Mouse (Mus musculus): Measurements from ENCODE around the gene P3h3. TPM values are rescaled to one million over a fixed set of nuclear protein-coding genes. Genes with fewer than 3 reads are reported as not detected.
"Not testable (repeated sequence)": the region's sequence is repeated elsewhere in the genome, so short reads cannot be mapped to it uniquely, and the experiment has no call there.

P3h3 gene
- polyA plus RNA-seq, 1 experiment from 2014 or later, result 14.7 TPM

- Histone ChIP-seq H3K27me3 (ENCODE audit: control insufficient read depth, insufficient read depth, low read length) (no peaks in the 10 kb centered on the region), H3K4me3 (ENCODE audit: low read depth, low read length) (no peak overlapping the region), H3K9me3 (ENCODE audit: control insufficient read depth, low read length) (no peaks in the 10 kb centered on the region), H3K4me1 (replicated peaks; ENCODE audit: control insufficient read depth, insufficient read depth, low read length) (no peaks in the 10 kb centered on the region), H3K4me2 (replicated peaks; ENCODE audit: low read depth, low read length) (no peak overlapping the region), H3K27ac (ENCODE audit: low read depth, low read length) (no peak overlapping the region), H3K9ac (ENCODE audit: low read depth, low read length) (no peak overlapping the region), H3K36me3 (ENCODE audit: control insufficient read depth, insufficient read depth, low read length) (no peaks in the 10 kb centered on the region)
- 56% methylated on average over 3 of the region's 3 CpGs for WGBS
- no peak for ATAC-seq (ENCODE audit: low FRiP score)
- no peak for DNase-seq (ENCODE audit: low spot score)
These were observed 40.8 kb upstream of the P3h3 start for GRCm38 (mm10) chr6:124898359-124898758.

- H3K9me3 ChIP-seq (ENCODE audit: control insufficient read depth, low read length); H3K4me1 ChIP-seq (replicated peaks; ENCODE audit: control insufficient read depth, insufficient read depth, low read length); H3K27me3 ChIP-seq (ENCODE audit: control insufficient read depth, insufficient read depth, low read length); H3K4me3 ChIP-seq (ENCODE audit: low read depth, low read length); H3K36me3 ChIP-seq (ENCODE audit: control insufficient read depth, insufficient read depth, low read length); H3K27ac ChIP-seq (ENCODE audit: low read depth, low read length); H3K4me2 ChIP-seq (replicated peaks; ENCODE audit: low read depth, low read length); DNase-seq (ENCODE audit: low spot score); H3K9ac ChIP-seq (ENCODE audit: low read depth, low read length); ATAC-seq (ENCODE audit: low FRiP score): not testable (repeated sequence)
- WGBS, result 88% methylated on average over 2 of the region's 2 CpGs
These were observed 36.6 kb upstream of the P3h3 start for GRCm38 (mm10) chr6:124894113-124894512.

GRCm38 (mm10) chr6:124890997-124891396 lies 33.4 kb upstream of the P3h3 start:
- H3K27ac ChIP-seq (ENCODE audit: low read depth, low read length), result no peak overlapping the region
- no peaks in the 10 kb centered on the region for H3K4me1 ChIP-seq (replicated peaks; ENCODE audit: control insufficient read depth, insufficient read depth, low read length)
- no peaks in the 10 kb centered on the region for H3K27me3 ChIP-seq (ENCODE audit: control insufficient read depth, insufficient read depth, low read length)
- ATAC-seq (ENCODE audit: low FRiP score) (no peak), DNase-seq (ENCODE audit: low spot score) (no peak)
- WGBS, result 72% methylated on average over 6 of the region's 6 CpGs
- no peak overlapping the region for H3K4me3 ChIP-seq (ENCODE audit: low read depth, low read length)
- H3K9me3 ChIP-seq (ENCODE audit: control insufficient read depth, low read length), result no peaks in the 10 kb centered on the region
- no peaks in the 10 kb centered on the region for H3K36me3 ChIP-seq (ENCODE audit: control insufficient read depth, insufficient read depth, low read length)
- H3K4me2 ChIP-seq (replicated peaks; ENCODE audit: low read depth, low read length), result no peak overlapping the region
- no peak overlapping the region for H3K9ac ChIP-seq (ENCODE audit: low read depth, low read length)

- no peak overlapping the region for H3K4me2 ChIP-seq (replicated peaks; ENCODE audit: low read depth, low read length)
- no peaks in the 10 kb centered on the region for H3K27me3 ChIP-seq (ENCODE audit: control insufficient read depth, insufficient read depth, low read length)
- 91% methylated on average over 6 of the region's 6 CpGs for WGBS
- no peaks in the 10 kb centered on the region for H3K9me3 ChIP-seq (ENCODE audit: control insufficient read depth, low read length)
- ATAC-seq (ENCODE audit: low FRiP score) (no peak), DNase-seq (ENCODE audit: low spot score) (no peak)
- H3K9ac ChIP-seq (ENCODE audit: low read depth, low read length), result no peak overlapping the region
- no peaks in the 10 kb centered on the region for H3K4me1 ChIP-seq (replicated peaks; ENCODE audit: control insufficient read depth, insufficient read depth, low read length)
- no peaks in the 10 kb centered on the region for H3K36me3 ChIP-seq (ENCODE audit: control insufficient read depth, insufficient read depth, low read length)
- H3K27ac ChIP-seq (ENCODE audit: low read depth, low read length), result no peak overlapping the region
- no peak overlapping the region for H3K4me3 ChIP-seq (ENCODE audit: low read depth, low read length)
These were observed 31.1 kb upstream of the P3h3 start for GRCm38 (mm10) chr6:124888555-124889125.

GRCm38 (mm10) chr6:124887986-124888385 lies 30.4 kb upstream of the P3h3 start, which contains the start of gene Cd4:
Gene Cd4 (minus strand): TSS chr6:124888221.
- no peak within 1 kb of the TSS for H3K27ac ChIP-seq (ENCODE audit: low read depth, low read length)
- DNase-seq (ENCODE audit: low spot score), result no peak
- WGBS, result 90% methylated on average over 9 of the region's 9 CpGs
- H3K4me3 ChIP-seq (ENCODE audit: low read depth, low read length), result no peak within 1 kb of the TSS
- H3K4me2 ChIP-seq (replicated peaks; ENCODE audit: low read depth, low read length), result no peak within 1 kb of the TSS
- no peak within 1 kb of the TSS for H3K9ac ChIP-seq (ENCODE audit: low read depth, low read length)
- no peaks in the 10 kb centered on the region for H3K9me3 ChIP-seq (ENCODE audit: control insufficient read depth, low read length)
- no peaks in the 10 kb centered on the region for H3K36me3 ChIP-seq (ENCODE audit: control insufficient read depth, insufficient read depth, low read length)
- no peak for ATAC-seq (ENCODE audit: low FRiP score)
- H3K4me1 ChIP-seq (replicated peaks; ENCODE audit: control insufficient read depth, insufficient read depth, low read length), result no peaks in the 10 kb centered on the region
- no peaks in the 10 kb centered on the region for H3K27me3 ChIP-seq (ENCODE audit: control insufficient read depth, insufficient read depth, low read length)

- Histone ChIP-seq H3K27ac (ENCODE audit: low read depth, low read length) (no peak overlapping the region), H3K4me2 (replicated peaks; ENCODE audit: low read depth, low read length) (no peak overlapping the region), H3K36me3 (ENCODE audit: control insufficient read depth, insufficient read depth, low read length) (no peaks in the 10 kb centered on the region), H3K27me3 (ENCODE audit: control insufficient read depth, insufficient read depth, low read length) (no peaks in the 10 kb centered on the region), H3K9ac (ENCODE audit: low read depth, low read length) (no peak overlapping the region), H3K4me1 (replicated peaks; ENCODE audit: control insufficient read depth, insufficient read depth, low read length) (no peaks in the 10 kb centered on the region), H3K9me3 (ENCODE audit: control insufficient read depth, low read length) (no peaks in the 10 kb centered on the region), H3K4me3 (ENCODE audit: low read depth, low read length) (no peak overlapping the region)
- WGBS, result 87% methylated on average over 8 of the region's 8 CpGs
- ATAC-seq (ENCODE audit: low FRiP score) (no peak), DNase-seq (ENCODE audit: low spot score) (no peak)
These were observed 28.4 kb upstream of the P3h3 start for GRCm38 (mm10) chr6:124885956-124886381.

GRCm38 (mm10) chr6:124884714-124885500 lies 27.4 kb upstream of the P3h3 start:
- H3K27me3 ChIP-seq (ENCODE audit: control insufficient read depth, insufficient read depth, low read length), result no peaks in the 10 kb centered on the region
- H3K4me1 ChIP-seq (replicated peaks; ENCODE audit: control insufficient read depth, insufficient read depth, low read length), result no peaks in the 10 kb centered on the region
- no peak overlapping the region for H3K27ac ChIP-seq (ENCODE audit: low read depth, low read length)
- H3K36me3 ChIP-seq (ENCODE audit: control insufficient read depth, insufficient read depth, low read length), result no peaks in the 10 kb centered on the region
- DNase-seq (ENCODE audit: low spot score), result no peak
- no peak overlapping the region for H3K4me2 ChIP-seq (replicated peaks; ENCODE audit: low read depth, low read length)
- ATAC-seq (ENCODE audit: low FRiP score), result no peak
- H3K9me3 ChIP-seq (ENCODE audit: control insufficient read depth, low read length), result no peaks in the 10 kb centered on the region
- no peak overlapping the region for H3K4me3 ChIP-seq (ENCODE audit: low read depth, low read length)
- no peak overlapping the region for H3K9ac ChIP-seq (ENCODE audit: low read depth, low read length)
- 75% methylated on average over 10 of the region's 10 CpGs for WGBS

GRCm38 (mm10) chr6:124883351-124883750 lies 25.8 kb upstream of the P3h3 start:
- DNase-seq (ENCODE audit: low spot score), result no peak
- no peak for ATAC-seq (ENCODE audit: low FRiP score)
- no peak overlapping the region for H3K4me2 ChIP-seq (replicated peaks; ENCODE audit: low read depth, low read length)
- H3K9me3 ChIP-seq (ENCODE audit: control insufficient read depth, low read length), result no peaks in the 10 kb centered on the region
- H3K27ac ChIP-seq (ENCODE audit: low read depth, low read length), result no peak overlapping the region
- H3K27me3 ChIP-seq (ENCODE audit: control insufficient read depth, insufficient read depth, low read length), result no peaks in the 10 kb centered on the region
- 80% methylated on average over 10 of the region's 10 CpGs for WGBS
- H3K4me1 ChIP-seq (replicated peaks; ENCODE audit: control insufficient read depth, insufficient read depth, low read length), result no peaks in the 10 kb centered on the region
- H3K9ac ChIP-seq (ENCODE audit: low read depth, low read length), result no peak overlapping the region
- no peak overlapping the region for H3K4me3 ChIP-seq (ENCODE audit: low read depth, low read length)
- H3K36me3 ChIP-seq (ENCODE audit: control insufficient read depth, insufficient read depth, low read length), result no peaks in the 10 kb centered on the region

- H3K27me3 ChIP-seq (ENCODE audit: control insufficient read depth, insufficient read depth, low read length), result no peaks in the 10 kb centered on the region
- no peak overlapping the region for H3K27ac ChIP-seq (ENCODE audit: low read depth, low read length)
- no peak overlapping the region for H3K4me3 ChIP-seq (ENCODE audit: low read depth, low read length)
- no peaks in the 10 kb centered on the region for H3K4me1 ChIP-seq (replicated peaks; ENCODE audit: control insufficient read depth, insufficient read depth, low read length)
- DNase-seq (ENCODE audit: low spot score) (no peak), ATAC-seq (ENCODE audit: low FRiP score) (no peak)
- 96% methylated on average over 9 of the region's 9 CpGs for WGBS
- no peaks in the 10 kb centered on the region for H3K36me3 ChIP-seq (ENCODE audit: control insufficient read depth, insufficient read depth, low read length)
- H3K9me3 ChIP-seq (ENCODE audit: control insufficient read depth, low read length), result no peaks in the 10 kb centered on the region
- no peak overlapping the region for H3K4me2 ChIP-seq (replicated peaks; ENCODE audit: low read depth, low read length)
- no peak overlapping the region for H3K9ac ChIP-seq (ENCODE audit: low read depth, low read length)
These were observed 24.3 kb upstream of the P3h3 start for GRCm38 (mm10) chr6:124881821-124882220.

All from hindbrain, embryonic 11.5 days (tissue).